Mouse (Mus musculus) naive thymus-derived CD4-positive, alpha-beta T cell, adult 2 months (primary cell): ENCODE data around the gene Ankrd13b.
A peak's percentile ranks its signal among the peaks of the same experiment; 100 is the strongest.

Experiments
- DNase-seq: peaks from one replicate; pipeline ENCODE4 v3.0.0-alpha.2; 2011; ENCODE audit warnings: low read depth

The Ankrd13b gene

GRCm38 (mm10) chr11:77508068-77509021 is 18.9 kb upstream of the Ankrd13b start:
- DNase-seq = peak; percentile 90

- no peak for DNase-seq
Measured at GRCm38 (mm10) chr11:77507426-77507825, 17.9 kb upstream of the Ankrd13b start.

DNA sequence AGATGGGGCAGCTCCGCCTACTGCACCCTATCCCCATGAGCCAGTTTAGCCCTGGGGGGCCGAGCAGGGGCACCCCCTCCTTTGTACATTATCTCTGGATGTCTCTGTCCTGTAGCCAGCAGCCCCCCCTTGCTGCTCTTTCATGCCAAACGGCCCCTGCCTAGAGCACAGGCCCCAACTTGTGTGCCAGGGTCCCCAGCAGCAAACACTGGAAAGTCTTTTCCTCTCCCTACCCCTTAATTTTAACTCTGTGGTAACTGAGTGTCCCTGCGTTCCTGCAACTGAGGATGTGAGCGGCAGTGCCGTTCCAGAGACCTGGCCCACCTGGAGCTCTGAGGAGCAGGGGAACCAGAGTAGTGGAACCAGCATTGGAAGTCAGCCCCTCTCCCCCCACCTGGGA is 17.5 kb upstream of the Ankrd13b start:
- no peak for DNase-seq

DNA sequence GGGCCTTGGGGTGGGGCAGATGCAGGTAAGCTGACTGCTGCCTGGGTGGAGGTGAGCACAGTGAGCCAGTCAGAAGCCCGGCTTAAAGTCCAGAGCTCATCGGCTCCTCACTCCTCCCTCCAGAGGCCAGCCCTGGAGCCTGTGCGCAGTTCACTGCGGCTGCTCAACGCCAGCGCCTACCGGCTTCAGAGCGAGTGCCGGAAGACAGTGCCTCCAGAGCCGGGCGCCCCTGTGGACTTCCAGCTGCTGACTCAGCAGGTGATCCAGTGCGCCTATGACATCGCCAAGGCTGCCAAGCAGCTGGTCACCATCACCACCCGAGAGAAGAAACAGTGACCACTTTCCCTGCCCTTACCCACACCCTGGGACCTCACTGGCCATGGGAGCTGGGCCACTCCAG is 16.8 kb upstream of the Ankrd13b start:
- no peak for DNase-seq

- no peak for DNase-seq
Measured at GRCm38 (mm10) chr11:77505291-77505980, 16.0 kb upstream of the Ankrd13b start.

GRCm38 (mm10) chr11:77504377-77504776 is 14.9 kb upstream of the Ankrd13b start:
- DNase-seq = no peak

GRCm38 (mm10) chr11:77503511-77503910 is 14.0 kb upstream of the Ankrd13b start:
- no peak for DNase-seq

DNA sequence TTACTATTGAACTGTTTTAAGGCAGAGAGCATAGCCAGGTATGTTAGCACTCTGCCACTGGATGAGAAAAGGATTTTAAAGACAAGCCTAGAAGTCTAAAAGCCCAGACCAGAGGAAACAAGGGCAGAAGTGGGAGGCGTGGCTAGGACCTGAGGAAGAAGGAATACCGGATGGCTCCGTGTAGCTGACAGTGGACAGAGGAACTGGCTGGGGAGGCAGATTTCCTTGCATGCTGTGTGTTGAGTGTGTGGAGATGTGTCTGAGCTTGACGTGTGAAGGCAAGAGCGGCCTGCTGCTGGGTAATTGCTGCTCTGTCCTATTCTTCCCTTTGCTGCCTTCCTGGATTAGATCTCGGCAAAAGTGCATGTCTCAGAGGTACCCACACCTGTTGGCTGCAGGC is 13.0 kb upstream of the Ankrd13b start:
- no peak for DNase-seq

- no peak for DNase-seq
Measured at GRCm38 (mm10) chr11:77501971-77502370, 12.5 kb upstream of the Ankrd13b start.

GRCm38 (mm10) chr11:77501392-77501791 is 11.9 kb upstream of the Ankrd13b start:
- DNase-seq = peak; percentile 89

DNA sequence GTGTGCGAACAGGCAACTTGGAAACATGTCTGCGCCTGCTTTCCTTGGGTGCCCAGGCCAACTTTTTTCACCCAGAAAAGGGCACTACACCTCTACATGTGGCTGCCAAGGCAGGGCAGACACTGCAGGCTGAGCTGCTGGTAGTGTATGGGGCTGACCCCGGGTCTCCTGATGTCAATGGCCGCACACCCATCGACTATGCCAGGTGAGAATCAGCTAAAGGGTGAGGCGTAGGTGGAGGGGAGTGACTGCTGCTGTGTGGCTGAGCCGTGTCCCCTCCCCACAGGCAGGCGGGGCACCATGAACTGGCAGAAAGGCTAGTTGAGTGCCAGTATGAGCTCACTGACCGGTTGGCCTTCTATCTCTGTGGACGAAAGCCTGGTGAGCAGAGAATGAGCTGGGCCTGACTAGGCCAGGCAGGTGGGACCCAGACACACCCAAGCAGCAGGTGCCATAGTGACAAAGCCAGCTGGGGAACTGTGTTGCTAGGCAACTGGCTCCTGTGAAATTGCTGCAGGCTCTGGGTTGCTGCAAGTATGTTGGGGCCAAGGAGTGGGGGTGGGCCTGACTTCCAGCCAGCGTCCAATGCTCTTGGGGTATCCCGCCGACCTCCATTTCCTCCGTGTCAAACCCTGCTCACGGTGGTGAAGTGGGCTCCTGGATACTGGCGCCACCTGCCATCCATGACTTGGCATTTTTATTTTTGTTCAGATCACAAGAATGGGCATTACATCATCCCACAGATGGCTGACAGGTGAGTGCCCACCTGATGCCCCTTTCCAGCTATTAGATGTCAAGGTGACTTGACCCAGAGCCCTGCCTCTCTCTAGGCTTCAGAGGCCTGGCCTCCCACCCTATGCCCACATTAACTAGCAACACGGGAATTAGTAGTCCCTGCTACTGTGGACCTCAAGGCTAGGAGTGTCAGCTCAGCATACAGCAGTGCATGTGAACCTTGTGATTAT is 11.2 kb upstream of the Ankrd13b start:
- DNase-seq = no peak

DNA sequence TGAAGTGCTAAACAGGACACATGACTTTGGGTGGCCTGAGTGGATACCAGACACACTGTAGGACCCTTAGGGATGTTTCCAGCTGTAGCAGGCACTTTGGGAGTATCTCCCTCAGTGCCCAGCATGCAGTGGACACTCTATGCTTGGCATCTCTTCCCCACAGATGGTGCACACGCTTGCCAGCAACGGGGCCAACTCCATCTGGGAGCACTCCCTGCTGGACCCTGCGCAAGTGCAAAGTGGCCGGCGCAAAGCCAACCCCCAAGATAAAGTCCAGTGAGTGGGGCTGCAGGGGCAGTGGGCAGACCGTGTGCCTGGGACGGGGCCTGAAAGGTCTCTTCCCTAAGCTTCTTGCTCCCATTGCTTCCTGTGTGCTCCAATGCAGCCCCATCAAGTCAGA is 9.9 kb upstream of the Ankrd13b start:
- no peak for DNase-seq

DNA sequence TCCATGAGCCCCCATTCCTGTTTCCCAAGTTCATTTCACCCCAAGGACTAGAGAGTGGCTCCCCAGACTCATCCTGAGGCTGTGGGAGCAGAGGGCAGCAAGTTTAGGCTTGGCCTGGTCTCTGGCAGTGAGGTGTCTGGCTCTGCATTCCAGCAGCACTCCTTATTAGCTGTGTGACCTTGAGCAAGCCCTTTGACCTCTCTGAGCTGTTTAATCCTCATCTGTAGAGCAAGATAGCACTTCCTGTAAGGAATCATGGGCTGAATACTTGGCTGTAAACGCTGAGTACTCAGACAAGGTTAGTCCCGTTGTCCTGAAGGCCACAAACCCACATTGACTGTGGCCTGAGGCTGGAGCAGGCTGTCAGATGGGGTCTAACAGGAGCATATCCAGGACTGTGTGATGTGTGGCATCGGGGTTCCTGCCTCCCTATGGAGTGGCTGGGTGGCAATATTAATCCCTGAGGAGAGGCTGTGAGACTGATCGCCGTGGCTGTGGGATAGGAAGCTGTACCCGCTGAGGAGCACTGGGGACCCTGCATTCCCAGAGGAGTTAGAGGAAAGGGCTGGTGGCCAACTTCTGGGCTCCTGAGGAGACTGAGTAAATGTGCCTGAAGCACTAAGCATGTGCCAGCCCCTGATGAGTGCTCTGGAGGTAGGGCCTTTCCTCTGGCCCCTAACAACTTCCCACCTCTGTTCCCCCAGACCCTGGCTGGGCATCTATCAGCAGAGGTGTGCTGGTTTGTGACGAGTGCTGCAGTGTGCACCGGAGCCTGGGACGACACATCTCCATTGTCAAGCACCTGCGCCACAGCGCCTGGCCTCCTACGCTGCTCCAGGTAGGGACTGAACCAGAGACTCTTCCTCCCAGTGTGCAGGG is 9.0 kb upstream of the Ankrd13b start:
- no peak for DNase-seq

DNA sequence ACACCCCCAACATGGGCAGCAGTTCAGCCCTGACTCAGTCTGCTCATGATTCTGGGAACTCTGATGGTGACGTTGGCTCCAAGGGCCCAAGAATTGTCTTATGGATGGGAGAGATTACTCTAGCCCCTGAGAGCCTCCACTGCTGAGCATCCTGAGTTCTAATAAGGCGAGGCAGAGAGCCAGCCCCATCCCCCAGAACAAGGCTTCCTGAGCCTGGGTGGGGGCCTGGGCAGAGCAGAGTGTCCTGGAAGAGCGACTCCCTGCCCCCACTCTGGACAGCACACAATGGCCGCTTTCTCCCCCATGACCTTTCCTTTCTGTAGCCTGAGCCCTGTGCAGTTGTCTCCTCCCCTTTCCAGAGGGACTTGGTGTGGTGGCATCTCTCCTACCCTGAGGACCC is 8.4 kb upstream of the Ankrd13b start:
- DNase-seq = no peak

DNA sequence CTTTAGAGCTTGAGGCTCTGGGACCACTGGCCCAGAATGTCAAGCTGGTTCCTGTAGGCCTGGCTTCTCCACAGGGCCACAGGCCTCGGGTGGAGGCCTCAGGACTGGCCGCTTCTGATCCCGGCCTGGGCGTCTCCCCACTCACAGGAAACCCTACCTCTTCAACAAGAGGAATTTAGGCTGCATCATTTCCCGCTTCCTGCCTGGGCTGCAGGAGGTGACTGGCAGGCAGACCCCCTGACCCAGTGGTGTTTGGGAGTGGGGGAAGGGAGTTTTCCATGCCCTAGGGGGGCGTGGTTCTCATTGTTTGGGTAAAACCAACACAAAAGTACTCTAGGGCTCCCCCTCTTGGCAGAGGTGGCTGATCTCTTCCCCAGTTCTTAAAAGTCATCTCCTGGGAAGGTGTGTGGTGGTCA is 7.9 kb upstream of the Ankrd13b start:
- DNase-seq = peak; percentile 81

- DNase-seq = no peak
Measured at GRCm38 (mm10) chr11:77495507-77495906, 6.0 kb upstream of the Ankrd13b start.

DNA sequence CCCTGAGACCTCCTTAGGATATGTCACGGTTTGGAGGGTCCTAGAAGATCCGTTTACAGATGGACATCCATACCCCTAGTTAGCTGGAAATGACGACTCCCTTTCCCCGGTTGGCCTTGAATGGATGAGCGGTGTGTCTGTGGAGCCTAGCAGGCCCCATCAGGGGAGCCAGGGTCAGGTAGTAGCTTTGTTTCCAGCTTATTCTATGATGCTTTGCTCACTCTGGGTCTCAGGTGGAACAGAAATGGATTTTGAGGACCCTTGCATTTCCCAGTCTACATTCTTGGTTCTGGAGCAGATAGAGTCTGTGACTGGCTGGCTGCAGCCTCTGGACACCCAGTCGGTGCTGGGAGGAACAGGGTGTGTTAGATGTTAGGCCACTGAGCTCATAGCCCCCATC is 5.3 kb upstream of the Ankrd13b start:
- no peak for DNase-seq

- DNase-seq = no peak
Measured at GRCm38 (mm10) chr11:77494344-77494676, 4.8 kb upstream of the Ankrd13b start.

DNA sequence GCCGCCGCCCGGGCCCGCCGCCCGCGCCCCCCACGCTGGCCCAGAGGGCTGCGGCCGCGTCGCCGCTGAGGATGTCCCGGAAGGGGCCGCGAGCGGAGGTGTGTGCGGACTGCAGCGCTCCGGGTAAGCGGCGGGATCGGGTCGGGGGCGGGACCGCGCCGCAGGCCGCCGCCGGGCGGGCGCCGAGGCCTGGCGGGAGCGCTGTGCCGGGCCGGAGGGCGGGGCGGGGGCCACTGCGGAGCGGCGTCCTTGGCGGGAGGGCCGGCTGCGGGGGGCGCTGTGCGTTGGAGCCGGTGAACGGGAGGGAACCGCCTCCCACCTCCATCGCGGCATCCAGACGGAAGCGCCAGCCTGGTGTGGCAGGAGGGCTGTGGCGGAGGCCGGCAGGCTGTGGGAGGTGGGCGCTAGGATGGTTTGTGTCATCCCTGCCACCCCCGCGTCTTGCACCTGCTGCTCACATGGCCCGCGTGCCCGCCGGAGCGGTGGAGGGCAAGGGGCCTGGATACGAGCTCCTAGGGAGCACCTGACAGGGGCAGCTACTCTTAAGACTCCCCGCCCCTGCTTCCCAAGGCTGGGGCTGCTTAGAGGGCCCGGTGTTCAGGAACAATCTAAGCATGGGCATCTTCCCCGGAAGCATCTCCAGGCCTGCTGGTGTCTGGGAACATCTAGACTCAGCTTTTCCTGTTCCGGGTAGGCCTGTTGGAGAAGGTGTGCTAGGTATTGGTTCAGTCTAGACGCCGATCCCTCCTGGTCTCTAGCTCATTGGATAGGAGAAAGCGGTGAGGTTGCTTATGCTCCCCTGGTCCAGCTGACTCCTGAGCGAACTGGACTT is 4.2 kb upstream of the Ankrd13b start, which contains the start of gene Git1:
Gene Git1 (plus strand): TSS at position 51 of the 832 bp plus-strand sequence.
- peak; percentile 58 for DNase-seq

DNA sequence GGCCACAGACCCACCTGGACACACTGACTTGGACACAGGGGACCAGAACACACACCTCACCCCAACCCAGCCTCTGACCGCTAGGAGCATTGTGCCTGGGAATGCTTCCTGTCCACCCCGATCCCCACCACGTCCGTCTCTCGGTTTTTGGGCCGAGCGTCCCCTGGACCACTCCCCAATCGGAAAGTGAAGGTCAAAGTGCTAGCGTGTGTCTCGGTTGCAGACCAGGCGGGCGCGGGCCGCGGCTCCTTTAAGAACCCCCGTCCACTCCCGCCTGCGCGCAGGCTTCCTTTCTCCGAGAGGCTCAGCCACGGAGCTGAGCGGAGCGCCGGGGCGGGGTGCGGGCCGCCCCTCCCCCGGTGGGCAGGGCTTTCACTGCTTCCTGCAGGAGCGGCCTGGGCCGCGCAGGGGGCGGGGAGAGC is 3.4 kb upstream of the Ankrd13b start:
- peak; percentile 94 for DNase-seq
